Mouse (Mus musculus): ENCODE results near the gene Colec11.

The Colec11 gene

GRCm38 (mm10) chr12:28602259-28602658 lies 20.9 kb downstream of the Colec11 start:
- DNase-seq (ENCODE audit: low spot score in 2 of 2): no peak

DNA sequence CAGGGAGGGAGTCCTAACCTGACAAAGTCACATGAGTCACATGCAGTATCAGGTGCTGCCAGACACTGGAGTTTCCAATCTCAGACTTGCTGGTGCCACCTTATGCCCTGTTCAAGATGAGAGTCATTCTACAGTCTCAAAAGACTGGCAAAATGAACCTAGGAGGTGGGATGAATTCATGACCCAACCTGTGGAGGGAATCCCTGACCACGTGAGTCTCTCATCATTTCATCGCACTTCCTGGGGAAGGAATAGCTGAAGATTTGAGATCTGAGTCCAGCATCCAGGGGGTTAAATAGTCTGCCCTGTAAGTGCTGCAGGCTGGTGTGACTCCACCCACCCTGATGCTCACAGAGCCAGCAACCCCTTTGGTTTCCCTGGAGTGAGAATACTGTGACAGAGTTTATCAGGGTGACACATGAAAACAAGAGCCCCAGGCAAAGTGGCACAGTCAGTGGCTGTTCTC lies 24.6 kb downstream of the Colec11 start:
- no peak for DNase-seq (ENCODE audit: low spot score in 2 of 2)

DNA sequence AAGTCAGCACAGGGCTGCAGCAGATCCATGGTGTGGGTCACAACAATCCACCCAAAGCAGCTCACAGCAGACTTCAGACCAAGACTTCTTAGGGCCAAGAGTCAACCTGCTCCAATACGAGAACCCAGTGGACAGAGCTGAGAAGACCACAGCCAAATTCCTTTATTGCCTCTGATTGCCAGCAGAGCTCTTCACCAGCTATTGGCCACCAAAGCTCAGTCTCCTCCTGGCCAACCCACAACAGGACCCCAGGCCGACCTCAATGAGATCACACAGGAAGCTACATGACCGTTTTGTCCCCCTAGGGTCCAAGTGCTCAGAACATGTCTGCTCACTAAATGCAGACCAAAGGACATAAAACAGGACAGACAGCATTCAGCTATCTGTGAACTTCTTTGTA lies 25.1 kb downstream of the Colec11 start:
- DNase-seq (ENCODE audit: low spot score in 2 of 2): no peak

DNA sequence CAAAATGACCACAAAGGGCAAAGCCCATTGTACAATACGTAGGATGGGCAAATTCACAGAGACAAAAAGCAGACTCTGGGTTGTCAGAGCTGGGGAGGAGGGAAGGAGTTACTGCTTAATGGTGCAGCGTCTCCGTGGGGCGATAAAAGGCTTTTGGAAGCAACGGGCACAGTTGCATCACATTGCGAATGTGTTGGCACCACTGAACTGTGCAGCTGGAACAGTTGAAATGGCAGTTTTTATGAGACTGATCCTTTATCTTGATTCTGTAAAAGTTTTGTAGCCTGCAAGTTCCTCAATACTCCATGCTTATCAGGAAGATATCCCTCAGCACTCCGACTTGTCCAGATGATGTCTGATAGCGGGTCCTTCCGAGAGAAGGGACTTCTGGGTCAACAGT lies 25.5 kb downstream of the Colec11 start:
- no peak for DNase-seq (ENCODE audit: low spot score in 2 of 2)

GRCm38 (mm10) chr12:28596851-28597250 lies 26.3 kb downstream of the Colec11 start:
- no peak for DNase-seq (ENCODE audit: low spot score in 2 of 2)

GRCm38 (mm10) chr12:28590428-28590827 lies 32.7 kb downstream of the Colec11 start:
- no peak for DNase-seq (ENCODE audit: low spot score in 2 of 2)

- DNase-seq (ENCODE audit: low spot score in 2 of 2): peak; percentile 27 to 70
Observed at GRCm38 (mm10) chr12:28589090-28589868, 33.9 kb downstream of the Colec11 start.

DNA sequence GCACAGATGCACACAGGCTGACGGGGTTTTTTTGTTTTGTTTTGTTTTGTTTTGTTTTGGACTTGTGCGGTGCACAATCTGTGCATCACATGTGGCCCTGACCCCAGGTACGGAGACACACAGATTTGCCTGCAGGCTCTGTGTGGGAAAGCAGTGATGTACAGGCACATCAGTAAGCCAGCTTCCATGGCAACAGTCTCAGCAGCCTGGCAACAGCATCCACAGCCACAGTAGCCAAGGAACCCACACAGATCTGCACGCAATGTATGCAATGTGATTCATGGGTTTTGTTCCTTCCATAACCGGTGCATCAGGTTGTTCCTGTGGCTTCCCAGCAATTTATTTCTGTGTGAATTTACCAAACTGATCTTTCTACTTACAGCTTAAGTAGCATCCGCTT lies 35.2 kb downstream of the Colec11 start:
- no peak for DNase-seq (ENCODE audit: low spot score in 2 of 2)

- DNase-seq (ENCODE audit: low spot score in 2 of 2): no peak
Observed at GRCm38 (mm10) chr12:28584036-28584435, 39.1 kb downstream of the Colec11 start.

- DNase-seq (ENCODE audit: low spot score in 2 of 2): no peak
Observed at GRCm38 (mm10) chr12:28582423-28582822, 40.8 kb downstream of the Colec11 start, which contains the start of gene Allc. Gene Allc, minus strand, starts transcription at chr12:28582523.

DNA sequence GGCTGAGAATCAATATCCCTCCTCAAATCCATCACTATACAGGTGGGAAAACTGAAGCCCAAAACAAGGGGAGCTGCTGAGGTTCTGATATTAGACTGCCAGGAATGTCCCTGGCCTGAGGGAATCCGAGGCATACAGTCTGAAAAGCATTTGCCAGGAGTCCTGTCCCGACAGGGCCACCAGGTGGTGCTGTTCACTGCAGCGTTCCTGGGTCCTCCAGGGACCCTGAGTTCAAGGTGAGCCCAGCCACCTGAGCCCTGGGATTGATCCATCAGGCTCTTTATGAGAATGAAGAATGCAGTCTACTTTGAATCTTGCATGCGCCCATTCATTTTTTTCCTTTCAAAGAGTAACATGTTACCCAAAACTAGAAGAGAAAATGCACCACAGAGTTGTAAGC lies 44.0 kb downstream of the Colec11 start:
- DNase-seq (ENCODE audit: low spot score in 2 of 2): peak in 1 of 2 experiments; percentile 22

- no peak for DNase-seq (ENCODE audit: low spot score in 2 of 2)
Observed at GRCm38 (mm10) chr12:28578147-28578546, 45.0 kb downstream of the Colec11 start.

DNA sequence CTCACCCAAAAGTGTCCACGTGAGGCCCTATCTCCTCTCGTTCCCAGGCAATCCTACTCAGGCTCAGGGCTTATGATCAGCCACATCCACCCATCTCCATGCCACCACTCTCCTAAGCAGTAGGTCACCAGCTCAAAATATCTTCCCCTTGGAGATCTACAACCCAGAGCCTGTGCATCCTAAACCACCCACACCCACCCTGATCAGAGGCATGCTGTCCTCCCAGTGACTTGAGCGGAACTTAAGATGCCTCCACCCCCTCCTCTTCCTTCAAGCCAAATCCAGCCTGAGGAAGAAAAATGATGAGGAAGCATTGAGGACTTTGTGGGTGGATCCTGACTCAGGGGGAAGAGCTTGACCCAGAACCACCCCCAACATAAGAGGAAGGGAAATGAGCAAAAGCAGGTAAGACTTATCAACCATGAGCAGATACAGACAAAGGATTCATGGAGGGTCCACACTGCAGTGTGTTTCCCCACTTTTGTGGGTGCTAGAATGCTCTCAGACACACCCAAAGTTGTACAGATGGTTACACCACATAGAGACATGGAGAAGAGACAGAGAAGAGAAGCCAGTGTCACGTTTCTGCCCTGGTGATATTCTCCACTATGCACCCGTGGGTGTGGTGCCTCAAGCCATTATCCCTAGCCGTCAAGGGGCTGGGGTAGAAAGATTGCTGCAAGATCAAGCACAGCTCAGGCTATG lies 47.7 kb downstream of the Colec11 start:
- DNase-seq (ENCODE audit: low spot score in 2 of 2): no peak

GRCm38 (mm10) chr12:28572241-28572640 lies 50.9 kb downstream of the Colec11 start:
- DNase-seq (ENCODE audit: low spot score in 2 of 2): no peak

GRCm38 (mm10) chr12:28552299-28552698 lies 70.9 kb downstream of the Colec11 start, which contains the start of gene Dcdc2c:
Gene Dcdc2c, minus strand, starts transcription at chr12:28552399.
- no peak for DNase-seq (ENCODE audit: low spot score in 2 of 2)

DNA sequence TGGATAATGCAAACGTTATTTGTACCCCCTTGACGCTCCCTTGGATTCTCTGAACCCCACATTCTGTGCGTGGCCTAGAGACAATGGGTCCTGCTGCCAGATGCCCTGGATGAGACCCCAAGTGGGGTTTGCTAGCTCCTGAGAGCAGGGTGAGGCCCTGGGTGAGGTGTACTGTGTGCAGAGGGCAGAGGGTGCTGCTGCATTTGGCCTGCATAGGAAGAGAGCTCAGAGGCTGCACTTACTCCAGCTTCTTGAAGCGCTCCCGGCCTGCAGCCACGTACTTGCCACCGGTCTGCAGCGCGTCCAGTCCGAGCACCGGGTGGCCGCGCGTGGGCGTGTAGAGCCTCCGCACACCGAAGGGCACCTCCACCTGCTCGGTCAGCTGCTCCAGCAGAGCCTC lies 71.4 kb downstream of the Colec11 start:
- DNase-seq (ENCODE audit: low spot score in 2 of 2): no peak

DNA sequence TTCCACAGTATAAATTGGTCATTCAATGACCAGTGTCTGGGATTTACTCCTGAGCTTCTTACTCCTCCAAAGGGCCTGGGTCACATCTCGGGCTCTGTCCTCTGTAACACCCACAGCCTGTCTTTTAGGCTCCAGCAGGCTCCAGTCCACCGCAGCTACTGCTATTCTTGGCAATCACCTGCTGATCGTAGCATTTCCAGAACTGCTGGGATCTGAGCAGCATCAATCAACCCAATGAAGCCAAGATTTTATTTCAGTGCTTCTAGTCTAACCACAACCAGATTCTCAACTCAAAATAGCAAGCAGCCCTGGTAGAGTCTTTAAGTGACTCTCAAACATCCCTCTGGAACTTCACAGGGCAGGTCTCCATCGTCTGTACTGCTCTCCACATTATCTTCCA lies 74.3 kb downstream of the Colec11 start:
- no peak for DNase-seq (ENCODE audit: low spot score in 2 of 2)
